Comparison of ENCODE assay signal across 29 mouse cellular contexts in the genomic region with DNA sequence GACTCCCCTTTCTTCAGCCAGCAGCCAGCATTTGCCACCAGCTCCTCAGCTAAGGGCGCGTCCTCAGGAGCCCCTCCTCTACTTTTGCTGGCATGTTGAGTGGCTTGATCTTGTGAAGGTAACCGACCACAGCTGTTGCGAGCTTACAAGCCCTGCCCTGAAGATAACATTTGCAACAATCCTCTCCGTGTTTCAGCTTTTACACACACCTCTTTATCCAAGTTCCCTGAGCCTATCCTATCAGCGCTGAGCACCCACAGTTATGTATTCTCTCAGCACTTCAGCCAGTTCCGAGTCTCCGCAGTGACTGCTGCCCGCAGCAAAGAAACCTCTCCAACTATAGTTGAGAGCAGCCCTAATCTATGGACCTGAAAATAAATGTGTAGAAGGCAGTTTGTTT. TPM values are rescaled to one million over a fixed set of nuclear protein-coding genes. Genes with fewer than 3 reads are reported as not detected.
A peak's percentile ranks its signal among the peaks of the same experiment; 100 is the strongest.
DNase-seq lines count a peak whose midpoint lies in the region; ATAC-seq and TF ChIP-seq lines count a peak whose summit lies in the region.
"Had no signal": no experiment of that assay in that cellular context is flagged by ENCODE, and none has a peak within 500 bp of the region (broad histone marks: within the 10 kb centered on the region; RNA-seq: fewer than 3 reads in every experiment).

No protein-coding gene starts in this region.

- no peak; the same call in 1 of the 2 replicates for TF ChIP-seq RAD21 in MEL (IDR thresholded peaks at IDR 0.05; ENCODE audit: low read depth, low read length)

- H3K4me2 ChIP-seq in heart, embryonic 13.5 days = peak overlapping the region; percentile 39
- no peak overlapping the region for H3K4me2 ChIP-seq in intestine, embryonic 14.5 days (ENCODE audit: low read length)
- no peak overlapping the region for H3K4me2 ChIP-seq in intestine, embryonic 15.5 days (replicated peaks)
- H3K4me2 ChIP-seq in midbrain, embryonic 15.5 days = no peak overlapping the region
- H3K4me2 ChIP-seq: forebrain, embryonic 13.5 days; hindbrain, embryonic 15.5 days; limb, embryonic 15.5 days; liver, embryonic 13.5 days; midbrain, embryonic 12.5 days had no signal

- peak in 1 of 2 experiments; percentile 49; a peak in 1 of 4 replicates for TF ChIP-seq POLR2A in MEL (IDR thresholded peaks at IDR 0.05; ENCODE audit: control insufficient read depth in 1 of 2, insufficient read depth in 1 of 2, low read depth in 1 of 2, low read length in 2 of 2, poor library complexity in 1 of 2)
- TF ChIP-seq POLR2A in cerebellum, adult 2 months (IDR thresholded peaks at IDR 0.05; ENCODE audit: borderline replicate concordance, insufficient read depth, low read length) = no peak

- 28% methylated on average over 9 of the region's 9 CpGs for WGBS in heart, embryonic 13.5 days
- 85% methylated on average over 9 of the region's 9 CpGs for WGBS in intestine, embryonic 14.5 days
- WGBS in intestine, embryonic 15.5 days = 81% methylated on average over 9 of the region's 9 CpGs
- 89% methylated on average over 9 of the region's 9 CpGs for WGBS in cerebellum, adult 2 months
- 82% methylated on average over 9 of the region's 9 CpGs for WGBS in midbrain, embryonic 15.5 days

- TF ChIP-seq CTCF in MEL (IDR thresholded peaks at IDR 0.05 in 2 of 3, conservative IDR thresholded peaks at IDR 0.05 in 1 of 3; ENCODE audit: control insufficient read depth in 1 of 3, insufficient read depth in 1 of 3, low read depth in 2 of 3, low read length in 3 of 3, poor library complexity in 1 of 3, severe bottlenecking in 1 of 3) = no peak
- TF ChIP-seq CTCF in cerebellum, adult 2 months (IDR thresholded peaks at IDR 0.05; ENCODE audit: borderline replicate concordance, insufficient read depth, low read depth, low read length) = no peak

- H3K9ac ChIP-seq in heart, embryonic 13.5 days = no peak overlapping the region
- no peak overlapping the region for H3K9ac ChIP-seq in intestine, embryonic 14.5 days (ENCODE audit: low read length)
- no peak overlapping the region for H3K9ac ChIP-seq in intestine, embryonic 15.5 days
- H3K9ac ChIP-seq in MEL (ENCODE audit: control insufficient read depth, low read depth, low read length, poor library complexity, severe bottlenecking) = peak overlapping the region; percentile 36; the same call in 1 of the 2 replicates
- no peak overlapping the region for H3K9ac ChIP-seq in midbrain, embryonic 15.5 days
- H3K9ac ChIP-seq: forebrain, embryonic 13.5 days; hindbrain, embryonic 15.5 days; limb, embryonic 15.5 days; liver, embryonic 13.5 days; midbrain, embryonic 12.5 days had no signal

- DNase-seq in heart, postnatal 10 days = no peak
- peak; percentile 18 for DNase-seq in intestine, embryonic 14.5 days (ENCODE audit: low spot score)
- peak; percentile 91 for DNase-seq in MEL (ENCODE audit: low read depth, low spot score)
- DNase-seq in cerebellum, adult 2 months = no peak
- DNase-seq: adrenal gland, adult 2 months; adrenal gland, postnatal 36 days; cerebellum, adult 18-20 months; cerebellum, postnatal 25 days; gastrocnemius, postnatal 10 days; kidney, adult 2 months; kidney, postnatal 36 days; left cerebral cortex, postnatal 4 days; liver, embryonic 13.5 days; lung, adult 18-20 months; retina, postnatal 1 day; right cerebral cortex, postnatal 14 days had no signal

- H3K36me3 ChIP-seq in heart, embryonic 13.5 days = no peaks in the 10 kb centered on the region
- H3K36me3 ChIP-seq in intestine, embryonic 14.5 days (ENCODE audit: control insufficient read depth, insufficient read depth, low read length) = no peaks in the 10 kb centered on the region
- no peaks in the 10 kb centered on the region for H3K36me3 ChIP-seq in intestine, embryonic 15.5 days
- peaks cover 0 to 4% of the 10 kb centered on the region in 2 experiments; a peak in 1 of 4 replicates for H3K36me3 ChIP-seq in MEL (ENCODE audit: control insufficient read depth in 1 of 2, insufficient read depth in 2 of 2, low read length in 2 of 2)
- H3K36me3 ChIP-seq in midbrain, embryonic 15.5 days (replicated peaks) = no peaks in the 10 kb centered on the region
- H3K36me3 ChIP-seq: hindbrain, embryonic 10.5 days; hindbrain, embryonic 15.5 days; limb, embryonic 15.5 days; liver, embryonic 13.5 days; midbrain, embryonic 12.5 days had no signal

- H3K79me2 ChIP-seq in MEL (ENCODE audit: control insufficient read depth, insufficient read depth, low read length, poor library complexity) = no peaks in the 10 kb centered on the region

- intact Hi-C loops in heart, postnatal 10 days (cut with DNase I) = no loop called here

- no peak for ATAC-seq in heart, embryonic 13.5 days (ENCODE audit: extremely low read depth, insufficient number of reproducible peaks, low FRiP score, low TSS enrichment)
- ATAC-seq in intestine, embryonic 14.5 days (replicated peaks; ENCODE audit: low FRiP score, low TSS enrichment, low read depth) = no peak
- no peak for ATAC-seq in intestine, embryonic 15.5 days
- ATAC-seq in common myeloid progenitor, adult 5-6 weeks (replicated peaks; ENCODE audit: low read depth, poor library complexity, severe bottlenecking) = peak; percentile 33; the same call in 1 of the 2 replicates
- ATAC-seq in midbrain, embryonic 15.5 days (replicated peaks) = no peak
- ATAC-seq: activated CD4-positive, CD25-positive, alpha-beta regulatory T cell, adult 4 months; CD4-positive, CD25-positive, alpha-beta regulatory T cell, adult 4 months; forebrain, embryonic 13.5 days; inflammation-experienced regulatory T-cells, adult 6 months had no signal

- H3K27ac ChIP-seq in heart, embryonic 13.5 days (replicated peaks) = no peak overlapping the region; the same call in 1 of the 2 replicates
- no peak overlapping the region for H3K27ac ChIP-seq in intestine, embryonic 14.5 days (ENCODE audit: low read depth)
- no peak overlapping the region for H3K27ac ChIP-seq in intestine, embryonic 15.5 days
- H3K27ac ChIP-seq in MEL (ENCODE audit: control insufficient read depth, low read depth, low read length) = peak overlapping the region; percentile 53
- H3K27ac ChIP-seq in cerebellum, adult 2 months (ENCODE audit: insufficient read depth, low read length) = no peak overlapping the region
- H3K27ac ChIP-seq in midbrain, embryonic 15.5 days = no peak overlapping the region
- H3K27ac ChIP-seq: forebrain, embryonic 13.5 days; hindbrain, embryonic 10.5 days; hindbrain, embryonic 15.5 days; layer of hippocampus, adult 2 months; limb, embryonic 15.5 days; liver, embryonic 13.5 days; midbrain, embryonic 12.5 days had no signal

- no peaks in the 10 kb centered on the region for H3K9me3 ChIP-seq in heart, embryonic 13.5 days
- H3K9me3 ChIP-seq in intestine, embryonic 14.5 days (ENCODE audit: control insufficient read depth, low read length) = no peaks in the 10 kb centered on the region
- no peaks in the 10 kb centered on the region for H3K9me3 ChIP-seq in intestine, embryonic 15.5 days
- H3K9me3 ChIP-seq in MEL (replicated peaks; ENCODE audit: insufficient read depth, low read length) = no peaks in the 10 kb centered on the region
- no peaks in the 10 kb centered on the region for H3K9me3 ChIP-seq in midbrain, embryonic 15.5 days
- H3K9me3 ChIP-seq: forebrain, embryonic 13.5 days; hindbrain, embryonic 10.5 days; hindbrain, embryonic 15.5 days; limb, embryonic 15.5 days; liver, embryonic 13.5 days; midbrain, embryonic 12.5 days had no signal

- H3K27me3 ChIP-seq in heart, embryonic 13.5 days (replicated peaks) = no peaks in the 10 kb centered on the region
- no peaks in the 10 kb centered on the region for H3K27me3 ChIP-seq in intestine, embryonic 14.5 days (replicated peaks; ENCODE audit: control insufficient read depth, insufficient read depth, low read length)
- H3K27me3 ChIP-seq in intestine, embryonic 15.5 days (replicated peaks) = no peaks in the 10 kb centered on the region
- H3K27me3 ChIP-seq in MEL (ENCODE audit: control insufficient read depth in 1 of 2, insufficient read depth in 2 of 2, low read length in 2 of 2) = no peaks in the 10 kb centered on the region
- no peaks in the 10 kb centered on the region for H3K27me3 ChIP-seq in cerebellum, adult 2 months (ENCODE audit: control insufficient read depth, insufficient read depth, low read length)
- no peaks in the 10 kb centered on the region for H3K27me3 ChIP-seq in midbrain, embryonic 15.5 days (replicated peaks)
- H3K27me3 ChIP-seq: forebrain, embryonic 13.5 days; hindbrain, embryonic 15.5 days; limb, embryonic 15.5 days; liver, embryonic 13.5 days; midbrain, embryonic 12.5 days had no signal

- peak; percentile 45 to 62; a peak in 3 of 4 replicates for TF ChIP-seq EP300 in MEL (IDR thresholded peaks at IDR 0.05; ENCODE audit: low read depth in 1 of 2, low read length in 2 of 2)

- H3K4me3 ChIP-seq in heart, embryonic 13.5 days = no peak overlapping the region
- H3K4me3 ChIP-seq in intestine, embryonic 14.5 days (ENCODE audit: low read depth, low read length) = no peak overlapping the region
- H3K4me3 ChIP-seq in intestine, embryonic 15.5 days (replicated peaks) = no peak overlapping the region
- peak overlapping the region; percentile 36 to 40 for H3K4me3 ChIP-seq in MEL (ENCODE audit: control insufficient read depth in 1 of 2, insufficient read depth in 1 of 2, low read depth in 2 of 2, low read length in 2 of 2)
- H3K4me3 ChIP-seq in cerebellum, adult 2 months (replicated peaks; ENCODE audit: insufficient read depth, low read depth, low read length) = no peak overlapping the region
- H3K4me3 ChIP-seq in midbrain, embryonic 15.5 days = no peak overlapping the region
- H3K4me3 ChIP-seq: forebrain, embryonic 13.5 days; hindbrain, embryonic 10.5 days; hindbrain, embryonic 15.5 days; layer of hippocampus, adult 2 months; limb, embryonic 15.5 days; liver, embryonic 13.5 days; midbrain, embryonic 12.5 days had no signal

- no peaks in the 10 kb centered on the region for H3K4me1 ChIP-seq in heart, embryonic 13.5 days
- no peaks in the 10 kb centered on the region for H3K4me1 ChIP-seq in intestine, embryonic 14.5 days (replicated peaks; ENCODE audit: control insufficient read depth, insufficient read depth, low read length)
- no peaks in the 10 kb centered on the region for H3K4me1 ChIP-seq in intestine, embryonic 15.5 days (replicated peaks)
- H3K4me1 ChIP-seq in MEL (ENCODE audit: control insufficient read depth in 1 of 2, insufficient read depth in 2 of 2, low read length in 2 of 2) = peaks cover 0 to 4% of the 10 kb centered on the region in 2 experiments; a peak in 1 of 4 replicates
- no peaks in the 10 kb centered on the region for H3K4me1 ChIP-seq in cerebellum, adult 2 months (ENCODE audit: control insufficient read depth, insufficient read depth, low read length)
- H3K4me1 ChIP-seq in midbrain, embryonic 15.5 days = no peaks in the 10 kb centered on the region
- H3K4me1 ChIP-seq: forebrain, embryonic 13.5 days; hindbrain, embryonic 10.5 days; hindbrain, embryonic 15.5 days; limb, embryonic 15.5 days; liver, embryonic 13.5 days; midbrain, embryonic 12.5 days had no signal

RNA-seq across cellular contexts. Expression of a gene that starts 16.0 kb away (rescaled TPM):
- polyA plus RNA-seq in heart, embryonic 13.5 days (2015; fragmentation: Nextera tagmentation; extraction: Ambion mirVana) = 0.51 and 0.74 TPM in 2 replicates
- total RNA-seq in heart, postnatal 10 days (2021) = 1 to 10 TPM in 1 of 2 experiments, under 1 TPM in 1; 0.97 to 1.3 TPM
- polyA plus RNA-seq in intestine, embryonic 14.5 days (2014; fragmentation: Nextera tagmentation; extraction: Ambion mirVana) = 0.34 and 0.70 TPM in 2 replicates
- 0.59 and 0.63 TPM in 2 replicates for polyA plus RNA-seq in intestine, embryonic 15.5 days (2015; fragmentation: Nextera tagmentation; extraction: Ambion mirVana)
- 0.65 and 0.69 TPM in 2 replicates for total RNA-seq in MEL (2012; rRNA removed)
- under 1 TPM in 1 of 2 experiments, not detected in 1; 0.65 TPM for polyA plus RNA-seq in MEL (2012; ENCODE audit: insufficient read depth in 1 of 2, insufficient read length in 2 of 2, low read depth in 1 of 2, low replicate concordance in 2 of 2, missing spikeins in 1 of 2)
- 6.0 and 11.3 TPM in 2 replicates for total RNA-seq in common myeloid progenitor, adult 5-6 weeks (2017)
- 0.52 and 0.54 TPM in 2 replicates for polyA plus RNA-seq in cerebellum, adult 2 months (2012; rRNA removed)
- 0.31 and 0.46 TPM in 2 replicates for polyA plus RNA-seq in midbrain, embryonic 15.5 days (2015; fragmentation: Nextera tagmentation; extraction: Ambion mirVana)
- polyA plus RNA-seq: forebrain, embryonic 13.5 days had no signal

Comparison
In these comparisons a context has a peak if more than half of its experiments do, and no peak if none do; other contexts are left out.
1. H3K4me3 ChIP-seq: peak in MEL (2 of 2); none in heart, embryonic 13.5 days (single experiment), intestine, embryonic 14.5 days (single experiment), intestine, embryonic 15.5 days (single experiment), cerebellum, adult 2 months (single experiment) and midbrain, embryonic 15.5 days (single experiment).
2. DNase-seq: peak in intestine, embryonic 14.5 days (single experiment) and MEL (single experiment); none in heart, postnatal 10 days (0 of 2) and cerebellum, adult 2 months (0 of 2).